Mouse (Mus musculus) gastrocnemius, postnatal 25 days (tissue): Measurements from ENCODE around the gene Fads1. TPM values are rescaled to one million over a fixed set of nuclear protein-coding genes. Genes with fewer than 3 reads are reported as not detected.
A peak's percentile ranks its signal among the peaks of the same experiment; 100 is the strongest.
"Not testable (repeated sequence)": the region's sequence is repeated elsewhere in the genome, so short reads cannot be mapped to it uniquely, and the experiment has no call there.

Experiments used
- DNase-seq: peaks from one replicate; pipeline ENCODE4 v3.0.0; 2022
- long read RNA-seq, 2 experiments: library from polyadenylated mRNA; stranded (forward); transcript quantifications; one replicate each; pipeline ENCODE4 v2.0.0; 2021
- total RNA-seq, 2 experiments: library from RNA; stranded (reverse); gene quantifications; 1 replicate in 1 of 2; 2 replicates in 1 of 2; pipeline ENCODE4 v1.2.3; 2021

The Fads1 gene
- total RNA-seq = 1 to 10 TPM; 6.9 to 8.2 TPM
- long read RNA-seq, experiment 1, partial matches to known transcripts = 0 of 1 reads
- long read RNA-seq, experiment 1, other reads (novel, unspliced or antisense) = 1 of 1 reads
- long read RNA-seq, experiment 2, partial matches to known transcripts = 2 of 4 reads
- long read RNA-seq, experiment 2, other reads (novel, unspliced or antisense) = 1 of 4 reads

DNA sequence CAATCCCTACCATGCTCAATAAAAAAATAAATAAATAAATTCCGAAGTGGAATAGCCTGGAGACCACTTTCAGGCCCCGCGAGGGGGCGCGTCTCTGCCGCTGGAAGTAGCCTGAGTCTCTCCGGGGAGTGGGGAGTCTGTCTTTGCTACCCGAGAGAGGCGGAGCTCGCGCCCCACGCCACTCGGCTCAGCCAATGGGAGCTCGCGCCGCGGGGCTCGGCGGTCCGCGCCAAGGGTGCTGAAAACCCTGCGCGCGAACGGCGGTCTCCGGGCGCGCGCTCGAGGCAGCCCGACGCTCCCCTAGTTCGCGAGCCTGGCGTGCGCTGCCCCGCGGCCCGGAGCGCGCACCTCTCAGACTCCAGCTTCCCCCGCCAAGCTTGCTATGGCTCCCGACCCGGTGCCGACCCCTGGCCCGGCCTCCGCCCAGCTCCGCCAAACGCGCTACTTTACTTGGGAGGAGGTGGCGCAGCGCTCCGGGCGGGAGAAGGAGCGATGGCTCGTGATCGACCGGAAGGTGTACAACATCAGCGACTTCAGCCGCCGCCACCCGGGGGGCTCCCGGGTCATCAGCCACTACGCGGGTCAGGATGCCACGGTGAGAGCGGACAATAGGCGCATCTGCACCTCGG, at the start of gene Fads1:
Gene Fads1 (plus strand): TSS at position 219 of the 629 bp plus-strand sequence.
- peak; percentile 93 for DNase-seq

DNA sequence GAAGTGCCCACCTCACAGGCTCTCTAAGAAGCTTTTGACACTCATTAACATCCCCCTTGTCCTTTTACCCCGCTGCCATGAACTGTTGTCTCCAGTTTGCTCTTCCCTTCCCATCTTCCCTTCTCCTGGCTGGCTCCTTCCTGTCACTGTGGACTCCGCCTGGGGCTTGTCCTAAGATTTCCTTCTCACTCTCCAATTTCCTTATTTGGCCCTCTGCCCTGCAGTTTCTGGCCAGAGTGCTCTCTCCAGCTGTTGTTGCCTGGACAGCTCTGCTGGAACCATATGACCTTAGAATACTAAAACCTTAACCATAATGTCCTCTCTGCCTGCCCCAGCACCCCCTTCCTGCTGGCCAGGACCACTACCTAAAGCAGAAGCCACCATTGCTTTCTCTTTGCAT, 48.0 kb upstream of the Fads1 start:
- peak; percentile 79 for DNase-seq

DNA sequence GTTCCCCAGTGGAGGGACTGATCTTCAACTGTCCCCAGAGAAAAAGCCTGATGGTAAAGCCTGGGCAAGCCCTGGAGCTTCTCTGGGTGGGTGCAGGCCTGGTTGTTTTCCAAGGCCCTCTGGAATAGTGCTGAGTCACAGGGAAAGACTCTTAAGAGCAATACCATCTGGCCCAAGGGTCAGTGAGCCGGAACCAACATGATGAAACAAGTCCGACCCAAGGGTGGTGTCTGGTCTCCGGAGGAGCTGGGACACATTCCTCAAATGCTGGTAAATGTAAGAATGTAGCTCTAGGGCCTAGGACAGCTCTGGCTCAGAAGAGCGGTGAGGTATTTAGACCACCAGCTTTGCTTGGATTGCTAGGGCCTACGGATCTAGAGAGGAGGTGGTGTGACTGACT, 45.3 kb upstream of the Fads1 start:
- no peak for DNase-seq

DNA sequence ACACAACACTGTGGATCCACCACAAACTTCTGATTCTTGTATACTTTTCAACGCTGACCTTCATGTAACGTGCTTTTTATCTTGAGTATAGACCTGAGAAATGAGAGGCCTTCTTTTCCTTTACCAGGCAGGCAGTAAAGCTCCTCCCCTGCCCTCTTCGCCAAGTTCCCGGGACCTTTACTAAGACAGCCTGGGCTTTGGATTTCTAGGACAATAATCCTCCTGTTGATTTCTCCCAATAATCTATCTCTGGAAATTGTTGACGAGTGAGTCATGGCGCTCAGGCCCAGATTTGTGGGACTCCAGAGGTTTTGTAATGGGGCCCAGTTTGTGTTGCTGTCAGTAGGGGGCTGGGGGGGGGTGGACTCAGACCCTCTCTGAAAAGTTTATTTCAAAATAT, 43.0 kb upstream of the Fads1 start:
- no peak for DNase-seq

DNA sequence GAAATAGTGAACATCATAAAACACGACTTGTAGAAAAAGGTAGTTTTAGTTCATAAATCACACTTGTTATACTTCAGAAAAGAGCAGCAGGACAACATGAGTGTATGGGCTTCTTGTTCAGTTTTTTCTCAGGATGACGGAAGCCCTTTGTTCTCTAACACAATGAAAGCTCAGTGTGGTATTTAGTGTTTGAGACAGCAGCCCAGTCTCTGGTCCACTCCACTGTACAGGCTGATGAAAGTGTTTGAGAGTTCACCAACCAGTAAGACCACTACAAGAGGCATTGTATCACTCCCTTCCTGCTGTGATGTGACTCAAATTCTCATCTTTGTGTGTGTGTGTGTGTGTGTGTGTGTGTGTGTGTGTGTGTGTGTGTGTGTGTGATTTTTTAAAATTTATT, 39.0 kb upstream of the Fads1 start:
- DNase-seq = no peak

DNA sequence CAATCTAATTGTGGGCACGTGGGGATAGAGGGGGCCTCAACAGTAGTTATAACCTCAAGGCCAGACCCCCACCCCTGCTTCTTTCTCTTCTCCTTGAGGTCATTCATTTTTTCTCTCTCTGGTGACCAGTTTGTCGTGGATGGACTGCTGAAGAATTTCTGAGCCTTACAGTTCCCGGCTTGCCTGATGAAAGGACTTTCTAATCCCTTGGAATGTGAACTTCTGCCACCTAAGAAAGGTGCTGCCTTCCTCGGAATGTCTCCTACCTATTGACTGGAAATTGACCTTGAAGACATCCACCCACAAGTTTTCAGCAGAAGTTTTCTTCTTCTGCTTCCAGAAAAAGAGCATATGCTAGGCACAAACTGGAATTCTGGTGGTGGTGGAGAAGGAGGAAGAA, 38.2 kb upstream of the Fads1 start:
- DNase-seq = no peak

DNA sequence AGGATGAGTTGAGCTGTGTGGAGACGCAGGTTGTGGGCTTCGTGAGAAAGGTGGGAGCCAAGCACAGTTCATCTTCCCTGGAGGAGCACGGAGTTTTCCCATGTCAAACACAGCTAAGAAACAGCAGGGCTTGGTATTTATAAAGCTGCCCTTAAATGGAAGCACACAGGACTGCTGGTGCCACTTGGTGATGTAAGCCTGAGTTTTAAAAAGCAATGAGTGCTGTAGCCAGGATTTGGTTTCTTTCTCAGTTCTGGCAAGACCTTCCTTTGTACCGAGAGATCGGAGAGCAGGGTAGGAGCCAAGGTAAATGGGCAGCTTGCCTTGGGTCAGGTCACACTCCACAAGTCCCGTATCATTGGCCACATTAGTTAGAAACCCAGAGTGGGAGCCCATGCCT, 34.1 kb upstream of the Fads1 start:
- DNase-seq = peak; percentile 10

DNA sequence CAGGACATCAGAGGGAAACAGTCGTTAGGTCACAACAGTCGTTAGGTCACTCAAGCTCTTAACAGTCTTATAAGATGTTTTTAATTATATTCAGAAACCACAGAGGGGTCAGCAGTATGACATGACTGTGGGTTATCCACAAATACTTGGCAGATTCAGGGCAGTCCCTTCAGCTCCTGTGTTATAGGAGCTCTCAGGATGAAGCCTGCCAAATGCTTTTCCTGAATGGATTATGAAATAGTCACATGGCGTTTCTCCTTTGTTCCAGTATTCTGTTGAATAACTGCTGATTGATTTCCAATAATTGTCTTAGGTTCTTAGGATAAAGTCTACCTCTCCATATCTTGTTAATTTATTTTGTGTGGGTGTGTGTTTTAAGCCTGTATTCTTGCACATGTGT, 33.5 kb upstream of the Fads1 start:
- no peak for DNase-seq

DNA sequence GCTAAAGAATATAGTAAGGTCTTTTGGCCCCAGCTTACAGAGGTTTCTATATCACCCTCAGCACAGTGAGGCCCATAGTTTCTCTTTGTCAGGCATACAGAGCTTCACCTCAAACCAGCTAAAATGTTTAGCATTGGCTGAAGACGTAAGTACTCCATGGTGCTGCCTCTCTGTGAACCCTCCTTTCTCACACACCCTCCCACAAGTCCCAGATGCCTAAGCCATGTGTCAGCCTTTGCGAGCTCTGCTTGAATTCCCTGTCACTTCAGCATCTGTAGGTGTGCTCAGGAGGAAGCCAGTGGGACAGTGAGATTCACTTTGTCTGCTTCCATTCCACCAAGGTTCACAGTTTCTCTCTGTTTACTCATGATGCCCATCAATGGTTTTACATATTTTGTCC, 25.0 kb upstream of the Fads1 start:
- DNase-seq = no peak

DNA sequence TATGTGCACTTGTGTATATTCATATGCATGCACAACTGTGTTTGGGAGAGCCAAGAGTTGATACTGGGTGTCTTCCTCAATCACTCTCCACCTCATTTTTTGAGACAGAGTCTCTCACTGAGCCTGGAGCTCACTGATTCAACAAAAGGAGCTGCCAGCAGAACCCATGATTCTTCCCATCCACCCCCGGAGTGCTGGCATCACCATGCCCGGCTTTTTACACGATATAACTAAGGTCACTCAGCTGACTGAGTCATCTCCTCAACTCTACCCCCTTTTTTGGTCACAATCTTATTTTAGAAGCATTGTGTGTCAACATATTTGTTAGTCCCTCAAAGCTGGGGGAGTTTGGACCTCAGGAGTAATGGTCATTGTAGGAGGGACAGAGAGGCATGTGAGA, 18.8 kb upstream of the Fads1 start:
- DNase-seq = no peak

DNA sequence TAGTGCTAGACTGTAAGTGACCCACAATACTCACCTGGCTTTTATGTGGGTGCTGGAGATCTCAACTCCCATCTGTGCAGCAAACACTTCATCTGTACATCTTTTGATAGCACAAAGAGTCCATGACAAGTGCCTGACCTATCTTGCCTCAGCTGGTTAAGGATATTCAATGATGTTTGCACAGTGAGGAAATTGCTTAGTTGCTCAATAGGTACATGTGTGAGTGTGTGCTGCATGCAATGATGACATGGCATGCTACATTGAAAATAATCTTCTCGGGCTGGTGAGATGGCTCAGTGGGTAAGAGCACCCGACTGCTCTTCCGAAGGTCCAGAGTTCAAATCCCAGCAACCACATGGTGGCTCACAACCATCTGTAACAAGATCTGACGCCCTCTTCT, 16.8 kb upstream of the Fads1 start:
- not testable (repeated sequence) for DNase-seq

DNA sequence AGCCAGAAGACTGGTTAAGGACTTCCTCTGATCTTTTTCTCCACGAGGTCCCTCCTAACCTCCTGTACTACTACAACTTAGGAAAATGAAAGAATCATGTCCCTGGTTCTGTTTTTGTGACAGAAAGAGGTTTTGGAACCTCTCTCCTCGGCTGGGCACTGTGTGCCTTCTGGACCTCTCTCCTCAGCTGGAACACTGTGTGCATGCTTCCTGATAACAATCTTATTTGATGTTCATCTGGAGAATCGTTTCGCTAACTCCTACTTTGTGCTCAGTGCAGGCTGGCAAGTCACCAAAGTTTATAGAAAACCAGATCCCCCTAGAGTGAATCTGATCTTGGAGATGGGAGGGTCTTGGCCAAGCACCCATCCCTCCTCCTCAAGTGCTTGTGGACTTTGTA, 15.6 kb upstream of the Fads1 start:
- no peak for DNase-seq

DNA sequence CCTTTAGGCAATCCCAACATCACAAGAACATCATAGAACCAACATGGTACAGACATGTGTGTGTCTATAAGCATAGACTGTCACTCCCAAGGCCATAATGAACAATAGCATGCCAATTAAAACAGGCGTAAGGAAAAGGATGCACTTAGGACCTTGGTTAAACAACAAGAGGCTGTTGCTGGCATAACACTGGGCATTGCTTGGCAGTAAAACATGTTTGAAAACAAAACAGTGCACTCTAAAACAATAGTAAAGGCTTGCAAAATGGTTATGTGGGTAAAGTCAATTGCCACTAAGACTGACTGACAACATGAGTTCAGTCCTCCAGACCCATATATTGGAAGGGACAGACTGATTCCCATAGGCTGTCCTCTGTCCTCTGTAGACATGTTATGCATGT, 14.7 kb upstream of the Fads1 start:
- no peak for DNase-seq

DNA sequence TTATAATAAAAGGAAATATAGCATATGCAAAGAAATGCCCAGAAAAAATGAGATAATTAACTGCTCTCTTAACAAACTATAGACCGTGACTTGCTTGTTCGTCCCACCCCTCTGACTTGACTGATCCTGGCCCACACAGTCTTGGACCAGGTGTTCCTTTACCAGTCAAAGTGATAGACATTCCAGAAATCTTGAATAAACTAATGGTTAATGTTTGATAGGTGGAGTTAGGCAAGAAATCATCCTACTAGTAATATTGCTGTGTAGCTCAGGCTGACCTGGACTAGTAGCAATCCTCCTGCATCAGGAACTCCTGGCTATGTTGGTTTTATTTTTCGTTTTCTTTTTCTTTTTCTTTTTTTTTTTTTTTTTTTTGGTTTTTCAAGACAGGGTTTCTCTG, 14.2 kb upstream of the Fads1 start:
- DNase-seq = no peak

DNA sequence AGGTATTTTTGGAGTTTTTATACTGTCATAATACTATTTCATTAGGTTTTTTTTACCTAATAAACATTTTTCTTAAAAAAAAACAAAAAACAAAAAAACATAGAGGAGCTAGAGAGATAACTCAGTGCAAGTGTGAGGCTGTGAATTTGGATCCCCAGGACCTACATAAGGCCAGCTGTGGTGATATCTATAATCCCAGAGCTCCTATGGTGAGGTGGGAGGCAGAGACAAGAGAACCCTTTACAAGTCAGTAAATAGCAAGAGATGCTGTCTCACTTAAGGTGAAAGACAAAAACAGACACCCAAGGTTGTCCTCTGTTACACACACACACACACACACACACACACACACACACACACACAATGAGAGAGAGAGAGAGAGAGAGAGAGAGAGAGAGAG, 13.5 kb upstream of the Fads1 start:
- no peak for DNase-seq

DNA sequence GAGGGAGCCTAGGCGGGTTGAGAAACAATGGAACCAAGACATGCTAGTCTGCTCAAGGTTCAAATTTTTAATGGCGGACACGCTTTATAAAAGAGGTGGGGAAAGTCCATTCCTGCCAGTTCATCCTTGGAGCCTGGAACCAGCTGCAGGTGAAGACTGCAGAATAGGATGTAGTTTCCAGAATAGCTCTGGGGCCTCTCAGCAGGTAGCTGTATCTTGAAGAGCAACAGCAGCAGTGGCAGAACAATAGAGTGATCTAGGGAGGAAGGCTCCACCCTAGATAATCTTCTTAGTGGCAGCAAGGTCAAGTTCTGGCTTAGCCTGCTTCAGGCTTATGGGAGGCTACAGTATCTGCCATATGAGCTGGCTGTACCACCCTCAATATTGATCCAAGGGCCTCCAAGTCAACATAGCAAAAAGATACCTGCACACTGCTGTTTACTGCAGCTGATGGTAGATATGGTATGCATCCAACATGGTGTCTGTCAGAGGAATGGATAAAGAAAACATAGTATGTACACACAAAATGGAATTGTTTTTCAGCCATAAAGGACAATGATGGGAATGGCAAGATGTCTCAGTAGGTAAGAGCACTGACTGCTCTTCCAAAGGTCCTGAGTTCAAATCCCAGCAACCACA, 12.9 kb upstream of the Fads1 start:
- not testable (repeated sequence) for DNase-seq

DNA sequence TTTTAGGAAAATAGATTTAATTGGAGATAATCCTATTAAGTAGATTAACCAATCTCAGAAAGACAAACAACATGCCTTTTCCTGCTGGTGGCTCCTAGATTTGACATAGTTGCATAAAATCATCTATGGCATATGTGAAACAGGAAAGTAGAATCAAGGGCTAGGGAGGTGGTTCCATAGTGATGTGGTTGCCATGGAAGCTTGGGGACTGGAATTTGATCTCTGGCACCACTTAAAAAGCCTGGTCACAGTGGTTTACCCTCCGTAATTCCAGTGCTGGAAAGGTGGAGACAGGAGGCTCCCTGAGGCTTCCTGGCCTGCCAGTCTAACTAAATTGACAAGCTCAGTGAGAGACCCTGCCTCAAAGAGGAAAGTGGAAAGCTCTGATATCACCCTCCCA, 12.2 kb upstream of the Fads1 start:
- no peak for DNase-seq

DNA sequence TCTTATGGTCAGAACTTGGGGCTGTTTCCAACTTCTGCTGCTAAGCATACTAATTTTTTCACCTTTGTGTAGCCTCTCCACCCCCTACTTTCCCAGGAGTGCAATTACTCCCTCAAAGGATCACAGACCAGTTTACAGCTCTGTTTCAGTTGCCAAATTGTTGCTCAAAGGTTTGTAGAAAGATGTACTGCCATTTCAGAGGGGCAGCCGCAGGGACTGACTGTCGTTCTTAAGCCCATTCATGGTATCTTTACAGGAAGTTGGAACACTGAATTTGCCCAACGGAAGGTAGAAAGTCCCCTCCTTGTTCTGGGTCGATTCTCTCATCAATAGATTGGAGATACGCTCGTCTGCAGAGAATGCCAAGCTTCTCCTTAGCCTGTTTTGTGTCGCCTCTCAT, 11.3 kb upstream of the Fads1 start:
- DNase-seq = no peak

DNA sequence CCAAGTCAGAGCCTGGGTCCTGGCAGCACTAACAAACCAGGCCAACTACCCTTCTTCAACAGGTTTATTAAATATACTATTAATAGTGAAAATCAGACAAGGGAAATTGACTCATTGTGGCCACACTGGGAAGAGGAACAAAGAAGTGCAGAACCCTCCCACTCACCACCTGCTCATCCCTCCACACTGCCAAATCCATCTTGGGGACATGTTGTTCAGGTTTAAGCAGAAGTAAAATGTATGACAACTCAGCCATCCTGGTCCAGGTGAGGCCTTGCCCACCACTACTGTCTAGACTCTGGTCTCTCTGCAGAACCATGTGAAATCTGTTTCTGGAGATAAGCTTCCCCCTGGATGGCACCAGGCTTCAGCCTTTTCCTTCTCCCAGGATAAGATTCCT, 10.8 kb upstream of the Fads1 start:
- DNase-seq = no peak

DNA sequence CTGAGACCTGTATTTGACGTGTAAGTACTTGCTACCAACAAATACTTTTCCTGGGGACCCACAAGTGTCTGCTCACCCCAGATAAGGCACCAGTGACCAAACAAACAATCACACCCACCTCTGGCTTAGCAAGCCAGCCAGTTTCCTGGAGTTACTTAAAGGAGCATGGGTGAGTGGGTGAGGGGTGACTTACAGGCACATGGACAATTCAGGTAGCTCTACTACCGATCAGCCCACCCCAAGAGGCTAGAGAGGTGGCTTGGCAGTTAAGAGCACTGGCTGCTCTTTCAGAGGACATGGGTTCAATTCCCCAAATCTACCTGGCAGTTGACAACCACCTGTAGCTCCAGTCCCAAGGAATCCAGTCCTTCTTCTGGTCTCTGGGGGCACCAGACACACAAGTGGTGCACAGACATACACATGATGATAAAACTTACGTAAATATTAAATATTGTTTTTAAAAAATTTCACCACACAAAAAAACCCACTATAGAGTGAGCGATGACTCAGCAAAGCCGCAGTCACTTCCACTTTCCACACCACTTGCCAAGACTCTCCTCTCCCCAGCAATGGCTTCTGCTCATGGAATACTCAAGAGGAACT, 9.5 kb upstream of the Fads1 start:
- DNase-seq = no peak

DNA sequence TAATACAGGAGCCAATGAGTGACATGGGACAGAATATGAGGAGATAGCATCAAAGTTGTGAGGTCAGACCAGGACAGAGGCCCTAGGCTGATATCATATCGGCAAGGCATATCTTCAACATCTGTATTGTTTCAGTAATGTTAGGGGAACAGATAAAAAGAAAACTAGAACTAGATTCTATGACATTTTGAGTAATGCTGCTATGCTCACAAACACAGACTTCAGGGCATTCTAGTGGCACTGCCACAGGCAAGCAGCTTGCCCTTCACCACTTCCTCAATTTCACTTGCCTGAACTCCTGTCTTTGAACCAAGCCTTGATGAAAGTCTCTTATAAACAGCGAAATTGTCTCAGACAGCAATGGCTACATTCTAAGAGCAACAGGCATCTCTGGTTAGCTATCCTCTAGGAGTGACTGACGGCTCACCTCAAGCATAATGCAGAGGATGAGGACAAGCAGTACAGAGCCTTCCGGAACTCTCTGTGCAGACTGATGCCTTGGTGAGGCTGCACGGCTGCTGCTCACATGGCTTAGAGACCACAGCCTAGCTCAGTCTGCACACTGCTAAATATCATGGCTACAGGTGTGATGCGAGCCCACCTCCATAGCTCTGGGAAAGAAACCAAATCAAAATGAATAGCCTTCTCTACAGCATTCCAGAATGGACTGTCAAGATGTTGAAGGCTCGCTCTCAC, 8.7 kb upstream of the Fads1 start:
- no peak for DNase-seq

DNA sequence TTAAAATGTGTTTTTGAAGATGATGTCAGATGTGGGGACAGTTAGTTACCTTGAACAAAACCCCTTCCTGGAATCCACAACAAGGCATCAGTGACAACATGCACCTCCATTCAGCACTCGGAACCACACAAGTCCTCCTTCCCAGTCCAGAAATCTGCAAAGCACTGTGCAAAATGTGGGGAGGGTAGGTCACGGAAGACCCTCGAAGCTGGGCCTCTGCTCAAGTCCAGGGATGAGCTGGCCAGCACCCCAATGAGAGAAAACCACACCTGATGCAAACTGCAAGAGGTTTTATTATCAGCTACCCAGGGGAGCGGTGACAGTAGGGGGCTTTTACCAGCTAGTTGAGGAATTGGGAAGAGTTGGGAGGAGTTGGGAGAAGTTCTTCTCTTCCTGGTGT, 7.7 kb upstream of the Fads1 start:
- no peak for DNase-seq

DNA sequence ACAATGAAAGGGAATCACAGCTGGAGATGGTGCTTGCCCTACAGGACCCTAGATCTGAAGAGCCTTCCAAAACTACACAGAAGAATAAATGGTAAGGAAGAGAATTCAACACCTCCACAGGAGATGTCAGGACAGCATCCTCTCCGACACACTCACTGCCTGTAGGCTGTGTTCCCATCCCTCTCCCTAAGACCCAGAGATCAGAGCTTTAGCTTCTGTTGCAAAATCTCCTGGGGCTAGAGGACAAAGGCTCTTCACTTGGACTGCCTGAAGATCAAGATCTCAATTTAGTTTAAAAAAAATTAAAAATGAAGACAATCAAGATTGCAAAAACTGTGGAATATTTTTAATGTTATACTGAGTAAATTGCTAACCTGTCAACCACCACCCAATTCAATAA, 6.2 kb upstream of the Fads1 start:
- no peak for DNase-seq
